Mouse (Mus musculus) liver, embryonic 15.5 days (tissue): ENCODE measurements at regions not wholly inside any gene's neighbourhood (a gene's known extent, or its start where the extent isn't known, plus 50 kb on each side); places are given as distances from the start of the nearest gene placed in this dataset.

Experiments
- ATAC-seq: fragments of 200-750 bp; cut with Nextera tagmentation; 2 replicates; pipeline ENCODE4 v1.8.0; 2017; ENCODE audit warnings: moderate number of reproducible peaks, mild to moderate bottlenecking, moderate library complexity; ENCODE audit not compliant: insufficient read depth
- H3K27ac ChIP-seq: fragments of 300-500 bp; sonication (generic); replicated peaks from 2 replicates; pipeline ENCODE4 v1.5.1; 2015; ENCODE audit warnings: mild to moderate bottlenecking, inconsistent platforms
- H3K27me3 ChIP-seq: fragments of 300-500 bp; sonication (generic); 2 replicates; pipeline ENCODE4 v1.6.1; 2015; ENCODE audit warnings: mild to moderate bottlenecking, inconsistent platforms
- H3K36me3 ChIP-seq: fragments of 300-500 bp; sonication (generic); replicated peaks from 2 replicates; pipeline ENCODE4 v1.6.1; 2015; ENCODE audit warnings: moderate library complexity, mild to moderate bottlenecking, inconsistent platforms
- H3K4me1 ChIP-seq: fragments of 300-500 bp; sonication (generic); replicated peaks from 2 replicates; pipeline ENCODE4 v1.6.1; 2015; ENCODE audit warnings: inconsistent platforms
- H3K4me2 ChIP-seq: fragments of 300-500 bp; sonication (generic); 2 replicates; pipeline ENCODE4 v1.6.1; 2015; ENCODE audit warnings: moderate library complexity, mild to moderate bottlenecking, inconsistent platforms
- H3K4me3 ChIP-seq: fragments of 300-500 bp; sonication (generic); replicated peaks from 2 replicates; pipeline ENCODE4 v1.5.1; 2015; ENCODE audit warnings: mild to moderate bottlenecking, inconsistent platforms
- H3K9ac ChIP-seq: fragments of 300-500 bp; sonication (generic); 2 replicates; pipeline ENCODE4 v1.6.1; 2015; ENCODE audit warnings: moderate library complexity, mild to moderate bottlenecking, inconsistent platforms
- H3K9me3 ChIP-seq: fragments of 300-500 bp; sonication (generic); replicated peaks from 2 replicates; pipeline ENCODE4 v1.6.1; 2016; ENCODE audit warnings: inconsistent platforms
- WGBS: fragments of 180-500 bp; shearing (Covaris S2); methylation state at CpG from one replicate; pipeline ENCODE4 v1.1.7; 2015; ENCODE audit warnings: mixed read lengths; ENCODE audit not compliant: insufficient replicate concordance; 5-methylcytosine and 5-hydroxymethylcytosine counted together

DNA sequence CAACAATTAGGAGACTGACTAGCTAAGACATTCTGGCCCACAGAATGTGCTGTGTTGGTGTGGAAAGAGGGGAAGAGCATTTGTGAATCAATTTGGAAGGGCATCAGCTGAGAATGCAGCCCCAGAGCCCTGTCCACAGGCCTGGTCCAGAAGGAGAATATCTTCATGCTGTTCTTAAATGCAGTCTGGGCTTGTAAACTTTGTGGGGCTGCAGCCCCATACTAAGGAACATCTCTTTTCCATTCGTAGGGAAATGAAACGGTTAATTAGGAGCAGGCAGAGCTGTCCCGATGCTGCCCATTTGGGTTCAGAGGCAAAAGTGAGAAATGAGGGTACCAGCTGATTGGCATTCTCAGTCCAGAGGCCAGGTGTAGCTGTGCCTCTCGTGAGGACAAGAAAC, 304.0 kb downstream of the Maf start:
- no peak overlapping the region for H3K9ac ChIP-seq
- no peaks in the 10 kb centered on the region for H3K9me3 ChIP-seq
- 50% methylated on average over 4 of the region's 4 CpGs for WGBS
- no peaks in the 10 kb centered on the region for H3K36me3 ChIP-seq
- H3K4me3 ChIP-seq = no peak overlapping the region
- H3K27me3 ChIP-seq = no peaks in the 10 kb centered on the region
- no peaks in the 10 kb centered on the region for H3K4me1 ChIP-seq
- H3K4me2 ChIP-seq = no peak overlapping the region
- no peak for ATAC-seq
- no peak overlapping the region for H3K27ac ChIP-seq

DNA sequence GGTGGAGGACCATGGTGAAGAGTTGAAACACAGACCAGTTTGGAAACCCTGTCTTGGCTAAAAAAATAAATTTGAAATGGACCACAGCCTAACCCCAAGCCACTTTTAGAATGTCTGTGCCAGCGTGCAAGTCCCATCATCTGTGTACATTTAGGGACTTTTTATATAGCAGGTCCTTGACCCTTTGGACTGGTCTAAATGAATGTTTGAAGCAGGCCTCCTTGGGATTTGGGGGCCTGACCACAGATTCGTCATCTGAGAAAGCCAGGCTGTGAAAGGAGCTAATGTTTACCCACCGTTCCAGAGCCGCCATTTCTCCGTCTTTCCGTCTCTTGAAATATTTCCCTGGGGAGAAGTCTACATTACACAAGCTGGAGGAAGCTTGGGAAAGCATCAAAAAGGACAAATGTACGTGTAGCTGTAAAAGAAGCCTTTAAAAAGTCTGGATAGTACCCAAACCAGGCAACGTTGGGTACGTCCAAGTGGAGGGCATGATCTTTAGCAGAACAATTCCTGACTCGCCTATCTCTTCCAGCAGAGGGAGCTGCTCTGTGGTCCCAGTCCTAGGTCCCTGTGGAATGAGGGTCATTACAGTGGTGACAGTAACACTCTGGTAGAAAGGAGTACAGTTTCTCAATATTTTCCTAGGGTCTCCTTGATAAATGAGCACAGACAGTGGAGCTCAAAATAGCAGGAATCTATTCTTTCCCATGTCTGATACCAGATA, 305.0 kb downstream of the Maf start:
- Histone ChIP-seq H3K4me1 (no peaks in the 10 kb centered on the region), H3K27me3 (no peaks in the 10 kb centered on the region), H3K9ac (no peak overlapping the region), H3K36me3 (no peaks in the 10 kb centered on the region), H3K4me3 (no peak overlapping the region), H3K4me2 (no peak overlapping the region), H3K9me3 (no peaks in the 10 kb centered on the region), H3K27ac (no peak overlapping the region)
- no peak for ATAC-seq
- WGBS = 58% methylated on average over 10 of the region's 10 CpGs
